Mouse (Mus musculus) heart, embryonic 15.5 days (tissue): ENCODE data around the gene Tnfsfm13. TPM values are rescaled to one million over a fixed set of nuclear protein-coding genes. Genes with fewer than 3 reads are reported as not detected.
A peak's percentile ranks its signal among the peaks of the same experiment; 100 is the strongest.
"Not testable (repeated sequence)": the region's sequence is repeated elsewhere in the genome, so short reads cannot be mapped to it uniquely, and the experiment has no call there.

ENCODE experiments used
- ATAC-seq: fragments of 200-750 bp; cut with Nextera tagmentation; replicated peaks from 2 replicates; pipeline ENCODE4 v1.8.0; 2017; ENCODE audit warnings: low read depth, moderate TSS enrichment; ENCODE audit not compliant: insufficient number of reproducible peaks, insufficient read depth, low FRiP score
- H3K27ac ChIP-seq: fragments of 300-500 bp; sonication (generic); 2 replicates; pipeline ENCODE4 v1.5.1; 2015; ENCODE audit warnings: mild to moderate bottlenecking, inconsistent platforms
- H3K27me3 ChIP-seq: fragments of 300-500 bp; sonication (generic); 2 replicates; pipeline ENCODE4 v1.6.1; 2015; ENCODE audit warnings: inconsistent platforms
- H3K36me3 ChIP-seq: fragments of 300-500 bp; sonication (generic); 2 replicates; pipeline ENCODE4 v1.6.1; 2015; ENCODE audit warnings: mild to moderate bottlenecking, inconsistent platforms
- H3K4me1 ChIP-seq: fragments of 300-500 bp; sonication (generic); replicated peaks from 2 replicates; pipeline ENCODE4 v1.6.1; 2015; ENCODE audit warnings: inconsistent platforms
- H3K4me2 ChIP-seq: fragments of 300-500 bp; sonication (generic); 2 replicates; pipeline ENCODE4 v1.6.1; 2015; ENCODE audit warnings: inconsistent platforms, mild to moderate bottlenecking, moderate library complexity
- H3K4me3 ChIP-seq: fragments of 300-500 bp; sonication (generic); 2 replicates; pipeline ENCODE4 v1.5.1; 2015; ENCODE audit warnings: mild to moderate bottlenecking, inconsistent platforms
- H3K9ac ChIP-seq: fragments of 300-500 bp; sonication (generic); 2 replicates; pipeline ENCODE4 v1.6.1; 2015; ENCODE audit warnings: mild to moderate bottlenecking, inconsistent platforms
- H3K9me3 ChIP-seq: fragments of 300-500 bp; sonication (generic); replicated peaks from 2 replicates; pipeline ENCODE4 v1.6.1; 2016; ENCODE audit warnings: inconsistent platforms
- WGBS: fragments of 180-500 bp; shearing (Covaris S2); methylation state at CpG from one replicate; pipeline ENCODE4 v1.1.7; 2015; ENCODE audit warnings: mixed read lengths; 5-methylcytosine and 5-hydroxymethylcytosine counted together
- polyA plus RNA-seq: library from polyadenylated mRNA; unstranded; fragments of >200 nt; fragmentation: Nextera tagmentation; extraction: Ambion mirVana; gene quantifications from 2 replicates; pipeline ENCODE4 v1.2.1, GENCODE M21; 2015

Gene Tnfsfm13
- polyA plus RNA-seq, 1 experiment from 2014 or later, result 2.9 TPM

DNA sequence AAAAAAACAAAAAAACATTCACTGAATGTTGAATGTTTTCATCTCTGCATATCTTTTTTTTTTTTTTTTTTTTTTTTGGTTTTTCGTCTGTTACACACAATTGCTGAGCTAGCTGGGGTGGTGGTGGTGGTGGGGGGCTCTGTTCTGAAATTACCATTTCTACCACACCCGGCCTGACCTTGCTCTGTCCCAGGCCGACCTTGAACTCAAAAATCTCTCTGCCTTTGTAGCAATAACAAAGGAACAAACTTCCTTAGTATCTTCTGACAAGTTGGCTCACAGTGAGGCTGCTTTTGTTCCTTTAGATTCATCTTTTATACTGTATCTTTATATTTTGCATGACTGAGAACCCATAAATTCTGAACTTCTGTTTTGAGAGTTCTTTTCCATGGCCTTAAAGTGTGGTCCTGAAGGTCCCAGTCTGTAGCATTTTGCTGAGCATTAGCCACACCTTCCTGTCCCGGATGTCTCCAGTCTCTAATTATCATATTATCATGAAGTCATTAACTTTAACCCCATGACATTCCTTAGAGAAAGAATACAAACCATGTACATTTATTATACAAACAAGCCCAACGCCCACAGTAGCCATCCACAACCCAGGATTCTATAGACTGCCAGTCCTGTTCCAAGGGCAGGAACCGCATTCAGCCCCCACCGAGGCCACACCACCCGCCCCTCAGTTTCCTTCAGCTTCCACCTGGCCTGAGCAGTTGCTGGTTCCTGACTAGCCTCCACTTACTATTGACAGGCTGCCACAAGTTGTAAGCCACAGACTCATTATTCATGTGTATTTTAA lies 8.1 kb upstream of the Tnfsfm13 start:
- peaks cover 10% of the 10 kb centered on the region for H3K4me1 ChIP-seq
- no peak overlapping the region for H3K4me3 ChIP-seq
- H3K9ac ChIP-seq, result no peak overlapping the region
- H3K27ac ChIP-seq, result no peak overlapping the region
- no peaks in the 10 kb centered on the region for H3K9me3 ChIP-seq
- no peaks in the 10 kb centered on the region for H3K27me3 ChIP-seq
- no peaks in the 10 kb centered on the region for H3K36me3 ChIP-seq
- 61% methylated on average over 8 of the region's 8 CpGs for WGBS
- no peak for ATAC-seq
- H3K4me2 ChIP-seq, result no peak overlapping the region

DNA sequence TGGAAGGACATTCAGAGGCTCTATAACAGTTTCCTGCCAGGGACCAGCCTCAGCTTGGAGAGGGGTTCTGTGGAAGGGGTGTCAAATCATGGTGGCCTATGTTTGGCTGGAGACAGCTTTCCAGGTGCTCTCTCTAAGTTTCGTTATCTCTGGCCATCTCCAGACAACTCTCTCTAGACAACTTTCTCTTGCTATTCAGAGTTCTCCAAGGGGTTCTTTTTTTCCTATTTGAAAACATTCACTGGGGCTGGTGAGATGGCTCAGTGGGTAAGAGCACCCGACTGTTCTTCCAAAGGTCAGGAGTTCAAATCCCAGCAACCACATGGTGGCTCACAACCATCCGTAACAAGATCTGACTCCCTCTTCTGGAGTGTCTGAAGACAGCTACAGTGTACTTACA lies 7.5 kb upstream of the Tnfsfm13 start:
- ATAC-seq, H3K36me3 ChIP-seq: not testable (repeated sequence)

GRCm38 (mm10) chr11:69702886-69703285 lies 7.0 kb upstream of the Tnfsfm13 start:
- not testable (repeated sequence) for H3K27ac ChIP-seq, H3K27me3 ChIP-seq, H3K9me3 ChIP-seq, H3K36me3 ChIP-seq, H3K9ac ChIP-seq, H3K4me3 ChIP-seq, H3K4me2 ChIP-seq, ATAC-seq
- peaks cover 10% of the 10 kb centered on the region for H3K4me1 ChIP-seq
- 94% methylated on average over 10 of the region's 10 CpGs for WGBS

More for the DNA sequence above, 7.5 kb upstream of the Tnfsfm13 start:
- WGBS, result 79% methylated on average over 3 of the region's 3 CpGs
- not testable (repeated sequence) for H3K4me2 ChIP-seq, H3K9ac ChIP-seq, H3K4me3 ChIP-seq, H3K9me3 ChIP-seq, H3K27ac ChIP-seq, H3K27me3 ChIP-seq
- peaks cover 10% of the 10 kb centered on the region for H3K4me1 ChIP-seq

DNA sequence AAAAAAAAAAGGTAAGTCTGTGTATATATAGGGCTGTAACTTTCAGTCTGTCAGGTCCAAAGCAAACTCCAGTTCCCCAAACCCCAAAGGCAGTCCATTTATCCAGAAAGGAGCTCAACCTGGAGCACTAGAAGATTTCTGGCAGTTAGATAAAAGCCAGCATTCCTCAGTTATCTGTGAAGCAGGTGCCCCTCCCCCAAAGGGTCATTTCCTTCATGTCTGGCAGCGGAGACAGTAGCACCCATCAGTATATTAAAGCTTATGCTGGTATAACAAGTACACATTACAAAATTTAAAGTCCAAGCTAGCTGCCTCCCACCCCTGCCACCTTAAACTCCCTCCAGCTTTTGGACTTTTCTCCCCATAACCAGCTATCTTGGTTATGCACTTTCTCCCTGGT lies 3.7 kb upstream of the Tnfsfm13 start:
- Histone ChIP-seq H3K27ac (no peak overlapping the region), H3K36me3 (no peaks in the 10 kb centered on the region), H3K9me3 (no peaks in the 10 kb centered on the region), H3K4me2 (no peak overlapping the region), H3K4me3 (no peak overlapping the region), H3K27me3 (no peaks in the 10 kb centered on the region), H3K9ac (no peak overlapping the region), H3K4me1 (peaks cover 15% of the 10 kb centered on the region)
- 20% methylated on average over 1 of the region's 1 CpGs for WGBS
- no peak for ATAC-seq

DNA sequence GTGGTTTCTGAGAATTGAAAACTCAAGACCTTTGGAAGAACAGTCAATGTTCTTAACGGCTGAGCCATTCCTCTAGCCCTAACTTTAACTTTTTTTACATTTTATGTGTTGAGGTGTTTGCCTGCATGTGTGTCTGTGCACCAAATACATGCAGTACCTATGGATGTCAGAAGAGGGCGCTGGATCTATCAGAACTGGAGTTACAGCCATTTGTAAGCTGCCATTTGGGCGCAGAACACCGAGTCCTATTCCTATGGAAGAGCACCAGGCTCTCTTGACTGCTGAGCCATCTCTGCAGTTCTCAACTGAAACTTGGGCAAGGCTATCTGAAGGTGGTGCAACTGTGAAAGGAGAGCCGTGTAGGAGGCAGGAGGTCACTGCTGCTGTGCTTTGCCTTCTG lies 2.7 kb upstream of the Tnfsfm13 start:
- 65% methylated on average over 5 of the region's 5 CpGs for WGBS
- Histone ChIP-seq H3K27ac (no peak overlapping the region), H3K36me3 (no peaks in the 10 kb centered on the region), H3K9ac (no peak overlapping the region), H3K4me2 (no peak overlapping the region), H3K27me3 (no peaks in the 10 kb centered on the region), H3K4me1 (peaks cover 15% of the 10 kb centered on the region), H3K9me3 (no peaks in the 10 kb centered on the region), H3K4me3 (no peak overlapping the region)
- ATAC-seq, result no peak

DNA sequence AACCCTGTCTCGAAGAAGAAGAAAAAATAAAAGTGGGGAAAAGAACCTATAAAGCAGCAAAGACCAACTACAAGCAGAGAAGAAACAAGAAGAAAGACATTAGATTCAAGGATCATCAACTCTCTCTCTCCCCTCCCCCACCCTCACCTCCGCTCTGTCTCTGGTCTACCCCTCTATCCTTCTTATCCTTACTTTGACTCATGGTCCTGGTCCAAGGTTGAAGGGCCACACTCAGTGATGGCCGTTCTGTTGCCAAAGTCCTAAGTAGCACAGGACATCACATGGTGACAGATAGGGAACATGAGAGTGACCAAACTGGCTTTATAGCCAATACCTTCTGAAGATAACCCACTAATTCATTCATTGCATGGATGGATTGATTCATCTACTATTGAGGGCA lies 1.5 kb upstream of the Tnfsfm13 start:
- Histone ChIP-seq H3K4me1 (peaks cover 19% of the 10 kb centered on the region), H3K27me3 (no peaks in the 10 kb centered on the region), H3K4me3 (no peak overlapping the region), H3K9me3 (no peaks in the 10 kb centered on the region), H3K36me3 (no peaks in the 10 kb centered on the region), H3K9ac (no peak overlapping the region), H3K4me2 (no peak overlapping the region), H3K27ac (no peak overlapping the region)
- 81% methylated on average over 3 of the region's 3 CpGs for WGBS
- no peak for ATAC-seq

DNA sequence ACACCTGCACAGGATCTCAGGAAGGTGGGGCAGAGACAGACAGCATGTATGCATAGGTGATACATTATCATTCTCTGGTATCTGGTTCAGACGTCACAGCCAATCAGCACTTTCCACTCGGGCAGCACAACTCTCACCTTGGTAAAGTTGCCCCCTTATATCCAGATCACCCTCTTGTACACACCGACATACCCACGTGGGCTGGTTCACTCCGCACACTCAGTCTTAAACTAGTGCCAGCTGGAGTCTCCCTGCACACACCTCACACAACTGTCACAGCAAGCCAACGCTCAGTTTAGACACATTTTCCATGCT lies 895 bp downstream of the Tnfsfm13 start:
- Histone ChIP-seq H3K4me3 (peak overlapping the region; percentile 59), H3K9me3 (no peaks in the 10 kb centered on the region), H3K27me3 (no peaks in the 10 kb centered on the region), H3K36me3 (no peaks in the 10 kb centered on the region), H3K9ac (peak overlapping the region; percentile 69), H3K4me1 (peaks cover 19% of the 10 kb centered on the region), H3K4me2 (peak overlapping the region; percentile 90), H3K27ac (peak overlapping the region; percentile 73; the same call in 1 of the 2 replicates)
- WGBS, result 29% methylated on average over 6 of the region's 6 CpGs
- no peak for ATAC-seq

- ATAC-seq, result no peak
- Histone ChIP-seq H3K4me2 (no peak overlapping the region), H3K27me3 (no peaks in the 10 kb centered on the region), H3K4me1 (peaks cover 13% of the 10 kb centered on the region), H3K4me3 (no peak overlapping the region), H3K9me3 (no peaks in the 10 kb centered on the region), H3K36me3 (no peaks in the 10 kb centered on the region), H3K9ac (no peak overlapping the region), H3K27ac (no peak overlapping the region)
- WGBS, result 44% methylated on average over 11 of the region's 11 CpGs
These were observed 2.4 kb downstream of the Tnfsfm13 start for GRCm38 (mm10) chr11:69693421-69693965.

DNA sequence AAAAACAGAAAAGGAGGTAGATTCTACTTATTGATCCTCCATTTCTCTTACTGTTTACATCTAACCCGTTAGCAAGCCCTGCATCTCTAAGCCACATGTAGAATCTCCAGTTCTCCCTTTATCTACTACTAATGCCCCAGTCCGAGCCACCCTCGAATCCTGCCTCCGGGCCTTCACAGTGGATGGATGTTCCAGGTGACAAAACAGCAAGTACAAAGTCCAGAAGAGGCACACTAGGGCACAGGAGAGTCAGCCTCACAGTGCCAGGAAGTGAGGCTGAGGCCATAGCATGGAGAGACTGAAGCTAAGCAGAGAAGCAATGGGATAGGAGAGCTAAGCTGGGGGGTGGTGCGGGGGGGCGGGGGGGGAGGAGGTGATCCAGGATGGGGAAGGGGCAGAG lies 3.0 kb downstream of the Tnfsfm13 start:
- H3K4me1 ChIP-seq, result peaks cover 13% of the 10 kb centered on the region
- no peaks in the 10 kb centered on the region for H3K9me3 ChIP-seq
- ATAC-seq, result no peak
- H3K36me3 ChIP-seq, result no peaks in the 10 kb centered on the region
- H3K4me2 ChIP-seq, result no peak overlapping the region
- 86% methylated on average over 6 of the region's 6 CpGs for WGBS
- no peak overlapping the region for H3K4me3 ChIP-seq
- H3K9ac ChIP-seq, result no peak overlapping the region
- H3K27me3 ChIP-seq, result no peaks in the 10 kb centered on the region
- H3K27ac ChIP-seq, result no peak overlapping the region

DNA sequence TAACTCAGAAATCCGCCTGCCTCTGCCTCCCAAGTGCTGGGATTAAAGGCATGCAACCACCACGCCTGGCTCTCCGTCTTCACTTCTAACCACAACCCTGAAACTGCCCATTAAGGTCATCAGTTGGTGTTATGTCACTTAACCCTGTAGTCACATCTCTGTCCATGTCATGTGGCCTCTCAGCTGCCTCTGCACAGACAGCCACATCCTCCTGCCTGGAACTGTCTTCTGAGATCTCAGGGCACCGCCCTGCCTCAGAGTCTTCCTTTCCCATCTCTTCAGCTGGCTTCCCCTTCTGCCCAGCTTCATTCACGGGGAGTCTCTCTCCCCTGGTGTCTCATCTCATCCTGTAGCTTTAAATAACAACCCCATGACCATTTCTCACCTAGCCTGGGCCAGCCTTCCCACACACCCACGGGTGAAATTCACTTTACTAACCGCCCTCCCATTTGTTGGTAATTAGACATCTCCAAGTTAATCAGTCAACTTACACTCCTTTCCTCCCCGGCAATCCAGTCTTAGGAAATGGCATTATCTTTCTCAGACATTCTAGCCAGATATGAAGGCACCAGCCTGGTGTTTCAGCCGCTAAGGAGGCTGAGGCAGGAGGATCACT lies 3.6 kb downstream of the Tnfsfm13 start:
- peaks cover 13% of the 10 kb centered on the region for H3K4me1 ChIP-seq
- no peak overlapping the region for H3K4me3 ChIP-seq
- H3K9ac ChIP-seq, result no peak overlapping the region
- no peak overlapping the region for H3K4me2 ChIP-seq
- no peak overlapping the region for H3K27ac ChIP-seq
- ATAC-seq, result no peak
- WGBS, result 70% methylated on average over 9 of the region's 9 CpGs
- H3K27me3 ChIP-seq, result no peaks in the 10 kb centered on the region
- H3K9me3 ChIP-seq, result no peaks in the 10 kb centered on the region
- H3K36me3 ChIP-seq, result no peaks in the 10 kb centered on the region

DNA sequence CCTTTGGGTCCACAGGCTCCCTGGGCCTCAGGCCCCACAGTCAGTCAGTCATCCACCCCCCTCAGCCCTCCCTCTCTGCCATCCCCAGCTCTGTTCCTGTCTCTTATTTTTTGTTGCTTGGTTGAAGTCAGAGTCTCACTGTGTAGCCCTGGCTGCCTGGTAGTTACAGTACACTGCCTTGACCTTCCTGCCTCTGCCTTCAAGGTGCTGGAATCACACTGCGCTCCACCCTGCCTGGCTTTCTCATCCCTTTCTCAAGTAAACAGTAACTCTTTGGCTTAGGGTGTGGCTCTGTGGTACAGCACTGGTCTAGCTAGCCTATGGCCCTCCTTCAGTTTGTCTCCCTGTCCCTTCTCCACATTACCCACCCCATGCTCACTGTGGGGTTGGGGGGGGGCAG lies 6.0 kb downstream of the Tnfsfm13 start:
- no peak for ATAC-seq
- no peaks in the 10 kb centered on the region for H3K36me3 ChIP-seq
- no peaks in the 10 kb centered on the region for H3K9me3 ChIP-seq
- no peak overlapping the region for H3K27ac ChIP-seq
- H3K4me3 ChIP-seq, result no peak overlapping the region
- no peaks in the 10 kb centered on the region for H3K27me3 ChIP-seq
- WGBS, result 97% methylated on average over 1 of the region's 1 CpGs
- no peak overlapping the region for H3K4me2 ChIP-seq
- H3K9ac ChIP-seq, result no peak overlapping the region
- peaks cover 28% of the 10 kb centered on the region for H3K4me1 ChIP-seq

DNA sequence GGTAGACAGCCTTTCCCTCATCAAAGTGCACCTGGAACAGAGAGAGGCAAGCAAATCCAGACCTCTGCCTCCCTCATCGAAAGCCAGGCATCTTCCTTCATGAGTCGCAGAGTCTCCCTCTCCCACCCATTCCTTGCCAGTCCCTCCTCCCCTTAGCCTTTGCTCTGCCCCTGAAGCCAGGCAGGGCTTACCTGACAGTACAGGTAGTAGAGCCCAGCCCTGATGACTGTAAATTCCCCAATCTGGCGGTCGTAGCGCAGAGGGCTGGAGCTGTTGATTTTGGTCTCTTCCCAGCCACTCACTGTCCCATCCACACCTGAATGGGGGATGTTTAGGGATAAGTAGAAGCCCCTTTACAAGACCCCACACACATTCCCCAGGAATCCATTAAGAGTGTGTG lies 8.8 kb downstream of the Tnfsfm13 start:
- WGBS, result 56% methylated on average over 5 of the region's 5 CpGs
- Histone ChIP-seq H3K27ac (peak overlapping the region; percentile 82), H3K9ac (no peak overlapping the region), H3K4me3 (no peak overlapping the region), H3K27me3 (no peaks in the 10 kb centered on the region), H3K4me2 (peak overlapping the region; percentile 8; the same call in 1 of the 2 replicates), H3K9me3 (no peaks in the 10 kb centered on the region), H3K36me3 (no peaks in the 10 kb centered on the region), H3K4me1 (peaks cover 38% of the 10 kb centered on the region)
- ATAC-seq, result no peak
